Mouse (Mus musculus) A20 (cell line): ENCODE data around the gene Lmod3.

Experiments used
- DNase-seq: peaks from one replicate; pipeline ENCODE4 v3.0.0-alpha.2; 2011; ENCODE audit warnings: low read depth, low spot score

Lmod3 gene

GRCm38 (mm10) chr6:97252711-97253221 is at the start of gene Lmod3:
Gene Lmod3 (minus strand): TSS chr6:97252759.
- no peak for DNase-seq

- DNase-seq, result no peak
Observed at GRCm38 (mm10) chr6:97302303-97302702, 49.7 kb upstream of the Lmod3 start.

GRCm38 (mm10) chr6:97300659-97301058 is 48.1 kb upstream of the Lmod3 start:
- DNase-seq, result no peak

- no peak for DNase-seq
Observed at GRCm38 (mm10) chr6:97300180-97300579, 47.6 kb upstream of the Lmod3 start.

GRCm38 (mm10) chr6:97297151-97297550 is 44.6 kb upstream of the Lmod3 start:
- DNase-seq, result no peak

GRCm38 (mm10) chr6:97295866-97296527 is 43.4 kb upstream of the Lmod3 start:
- DNase-seq, result no peak

- DNase-seq, result no peak
Observed at GRCm38 (mm10) chr6:97295416-97295815, 42.9 kb upstream of the Lmod3 start.

GRCm38 (mm10) chr6:97293667-97294569 is 41.4 kb upstream of the Lmod3 start:
- DNase-seq, result peak; percentile 37

GRCm38 (mm10) chr6:97292894-97293293 is 40.3 kb upstream of the Lmod3 start:
- no peak for DNase-seq

- DNase-seq, result no peak
Observed at GRCm38 (mm10) chr6:97292096-97292495, 39.5 kb upstream of the Lmod3 start.

- DNase-seq, result no peak
Observed at GRCm38 (mm10) chr6:97291159-97291908, 38.8 kb upstream of the Lmod3 start.

- no peak for DNase-seq
Observed at GRCm38 (mm10) chr6:97290687-97291086, 38.1 kb upstream of the Lmod3 start.

- no peak for DNase-seq
Observed at GRCm38 (mm10) chr6:97289838-97290237, 37.3 kb upstream of the Lmod3 start.

- no peak for DNase-seq
Observed at GRCm38 (mm10) chr6:97289316-97289820, 36.8 kb upstream of the Lmod3 start.

GRCm38 (mm10) chr6:97288047-97288855 is 35.7 kb upstream of the Lmod3 start:
- no peak for DNase-seq

GRCm38 (mm10) chr6:97286332-97286731 is 33.8 kb upstream of the Lmod3 start:
- DNase-seq, result no peak

- no peak for DNase-seq
Observed at GRCm38 (mm10) chr6:97283676-97284075, 31.1 kb upstream of the Lmod3 start.

GRCm38 (mm10) chr6:97278878-97279277 is 26.3 kb upstream of the Lmod3 start:
- no peak for DNase-seq

GRCm38 (mm10) chr6:97278014-97278787 is 25.6 kb upstream of the Lmod3 start:
- peak; percentile 44 for DNase-seq

GRCm38 (mm10) chr6:97276890-97277497 is 24.4 kb upstream of the Lmod3 start:
- DNase-seq, result no peak
